Mouse (Mus musculus) cortical plate, adult 2 months (tissue): ENCODE measurements around the gene Slc23a2.

Source experiments
- CTCF ChIP-seq: fragments of 200-500 bp; IDR thresholded peaks from 2 replicates; pipeline ENCODE4 v1.5.1; 2011; ENCODE audit warnings: mild to moderate bottlenecking, control low read depth, low read length; ENCODE audit not compliant: insufficient read depth; ENCODE audit errors: extremely low read depth
- POLR2A ChIP-seq: fragments of 200-500 bp; IDR thresholded peaks from 2 replicates; pipeline ENCODE4 v1.6.1; 2011; ENCODE audit warnings: mild to moderate bottlenecking, low read length, control low read depth; ENCODE audit not compliant: insufficient read depth; ENCODE audit errors: extremely low read depth

- no peak for TF ChIP-seq CTCF
- no peak for TF ChIP-seq POLR2A
Observed at GRCm38 (mm10) chr2:132115936-132116335, 29.0 kb downstream of the Slc23a2 start.
